Mouse (Mus musculus): ENCODE data around the gene Mptx1.

DNA sequence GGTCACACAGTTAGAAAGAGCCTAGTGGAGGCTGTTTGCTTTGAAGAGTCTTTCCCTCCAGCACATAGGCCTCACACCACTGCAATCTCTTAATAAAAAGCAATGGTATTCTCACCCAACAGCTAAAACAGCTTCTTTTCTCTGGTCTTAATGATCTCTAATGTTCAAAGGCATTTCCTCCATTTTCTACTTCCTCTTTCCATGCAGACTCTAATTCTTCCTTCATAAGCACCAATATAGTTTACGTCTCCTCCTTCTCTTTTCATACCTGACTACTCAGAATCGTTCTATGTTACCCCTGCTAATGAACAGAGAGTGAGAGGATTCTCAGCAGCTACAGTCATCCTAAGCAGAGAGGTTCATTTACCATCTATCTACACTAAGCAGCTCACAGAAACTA lies 13.0 kb upstream of the Mptx1 start:
- no peak for TF ChIP-seq CTCF (IDR thresholded peaks at IDR 0.05; ENCODE audit: extremely low read depth, insufficient read depth, low read length)
- TF ChIP-seq POLR2A (IDR thresholded peaks at IDR 0.05; ENCODE audit: extremely low read depth, insufficient read depth, low read length) = no peak

Data from cortical plate, adult 2 months (tissue).